Mouse (Mus musculus): ENCODE measurements around the gene Ncam1.

Ncam1 gene

GRCm38 (mm10) chr9:49622928-49623676, 175.6 kb downstream of the Ncam1 start:
- no peak for DNase-seq (ENCODE audit: low spot score in 2 of 2)

- DNase-seq (ENCODE audit: low spot score in 2 of 2) = no peak
These were observed 177.0 kb downstream of the Ncam1 start for GRCm38 (mm10) chr9:49621691-49622090.

- no peak for DNase-seq (ENCODE audit: low spot score in 2 of 2)
These were observed 179.9 kb downstream of the Ncam1 start for GRCm38 (mm10) chr9:49618699-49619392.

- DNase-seq (ENCODE audit: low spot score in 2 of 2) = no peak
These were observed 180.5 kb downstream of the Ncam1 start for GRCm38 (mm10) chr9:49618266-49618665.

GRCm38 (mm10) chr9:49617216-49617615, 181.5 kb downstream of the Ncam1 start:
- DNase-seq (ENCODE audit: low spot score in 2 of 2) = no peak

- no peak for DNase-seq (ENCODE audit: low spot score in 2 of 2)
These were observed 186.3 kb downstream of the Ncam1 start for GRCm38 (mm10) chr9:49612387-49612786.

GRCm38 (mm10) chr9:49608191-49608590, 190.5 kb downstream of the Ncam1 start:
- no peak for DNase-seq (ENCODE audit: low spot score in 2 of 2)

GRCm38 (mm10) chr9:49606717-49607116, 192.0 kb downstream of the Ncam1 start:
- DNase-seq (ENCODE audit: low spot score in 2 of 2) = no peak

GRCm38 (mm10) chr9:49606317-49606716, 192.4 kb downstream of the Ncam1 start:
- no peak for DNase-seq (ENCODE audit: low spot score in 2 of 2)

- no peak for DNase-seq (ENCODE audit: low spot score in 2 of 2)
These were observed 192.9 kb downstream of the Ncam1 start for GRCm38 (mm10) chr9:49605791-49606190.

GRCm38 (mm10) chr9:49605351-49605750, 193.4 kb downstream of the Ncam1 start:
- no peak for DNase-seq (ENCODE audit: low spot score in 2 of 2)

- no peak for DNase-seq (ENCODE audit: low spot score in 2 of 2)
These were observed 197.5 kb downstream of the Ncam1 start for GRCm38 (mm10) chr9:49601215-49601614.

- DNase-seq (ENCODE audit: low spot score in 2 of 2) = no peak
These were observed 202.9 kb downstream of the Ncam1 start for GRCm38 (mm10) chr9:49595635-49596348.

- DNase-seq (ENCODE audit: low spot score in 2 of 2) = no peak
These were observed 203.7 kb downstream of the Ncam1 start for GRCm38 (mm10) chr9:49594876-49595634.

- DNase-seq (ENCODE audit: low spot score in 2 of 2) = no peak
These were observed 204.7 kb downstream of the Ncam1 start for GRCm38 (mm10) chr9:49593951-49594536.

- DNase-seq (ENCODE audit: low spot score in 2 of 2) = no peak
These were observed 206.7 kb downstream of the Ncam1 start for GRCm38 (mm10) chr9:49592006-49592405.

- DNase-seq (ENCODE audit: low spot score in 2 of 2) = no peak
These were observed 208.5 kb downstream of the Ncam1 start for GRCm38 (mm10) chr9:49590261-49590660.

GRCm38 (mm10) chr9:49577136-49577535, 221.6 kb downstream of the Ncam1 start:
- DNase-seq (ENCODE audit: low spot score in 2 of 2) = no peak

- no peak for DNase-seq (ENCODE audit: low spot score in 2 of 2)
These were observed 226.8 kb downstream of the Ncam1 start for GRCm38 (mm10) chr9:49571695-49572510.
